Mouse (Mus musculus): ENCODE measurements around the gene Gm12169. TPM values are rescaled to one million over a fixed set of nuclear protein-coding genes. Genes with fewer than 3 reads are reported as not detected.
"Not testable (repeated sequence)": the region's sequence is repeated elsewhere in the genome, so short reads cannot be mapped to it uniquely, and the experiment has no call there.

The Gm12169 gene
- total and polyA plus RNA-seq, 2 experiments from 2014 or later = not detected

DNA sequence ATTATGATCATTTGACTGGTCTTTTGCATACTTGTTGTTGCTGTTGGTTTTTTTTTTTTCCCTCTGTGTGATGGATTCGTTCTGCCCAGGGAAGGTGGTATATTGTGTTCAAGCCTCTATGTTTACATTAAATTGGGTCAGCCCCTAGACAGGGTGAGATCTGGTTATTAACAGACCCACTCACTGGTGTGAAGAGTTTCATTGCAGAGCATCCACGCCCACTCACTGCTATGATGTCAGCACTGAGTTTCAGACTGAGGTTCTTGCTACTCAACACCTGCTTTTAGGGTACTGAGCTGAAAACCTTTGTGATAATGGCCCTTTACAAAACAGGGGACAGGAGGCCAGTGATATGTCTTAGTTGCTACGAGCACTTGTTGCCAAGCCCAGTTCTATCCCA is 16.9 kb upstream of the Gm12169 start:
- Histone ChIP-seq H3K36me3 (ENCODE audit: insufficient read depth, low read length) (no peaks in the 10 kb centered on the region), H3K27ac (ENCODE audit: low read depth, low read length) (no peak overlapping the region), H3K4me1 (ENCODE audit: insufficient read depth, low read length) (no peaks in the 10 kb centered on the region), H3K4me3 (ENCODE audit: low read depth, low read length) (no peak overlapping the region), H3K4me2 (ENCODE audit: low read depth, low read length, poor library complexity, severe bottlenecking) (no peak overlapping the region), H3K27me3 (ENCODE audit: insufficient read depth, low read length) (no peaks in the 10 kb centered on the region), H3K9me3 (ENCODE audit: low read length) (no peaks in the 10 kb centered on the region), H3K9ac (replicated peaks; ENCODE audit: low read length, poor library complexity, severe bottlenecking) (no peak overlapping the region)
- ATAC-seq (ENCODE audit: low FRiP score) (no peak), DNase-seq (ENCODE audit: low spot score) (no peak)
- no peak for TF ChIP-seq CTCF (IDR thresholded peaks at IDR 0.05)
- 82% methylated on average over 3 of the region's 3 CpGs for WGBS

DNA sequence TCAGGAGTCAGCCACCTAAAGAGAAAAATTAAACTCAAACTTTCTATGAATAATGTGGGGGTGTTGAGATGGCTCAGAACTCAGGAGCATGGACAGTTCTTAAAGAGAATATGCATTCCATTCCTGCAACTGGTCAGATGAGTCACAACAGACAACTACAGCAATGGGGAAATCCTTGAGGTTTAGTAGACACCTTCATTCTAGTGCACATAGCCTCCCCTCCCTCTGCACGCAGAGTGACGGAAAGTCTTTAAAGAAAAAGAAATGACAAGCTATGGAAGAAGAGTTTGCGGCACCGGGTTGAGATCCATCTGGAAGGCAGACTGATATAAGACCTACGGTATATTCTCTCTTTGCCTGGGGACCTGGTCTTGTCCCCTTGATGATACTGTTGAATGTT is 14.1 kb upstream of the Gm12169 start:
- no peak overlapping the region for H3K4me2 ChIP-seq (ENCODE audit: low read depth, low read length, poor library complexity, severe bottlenecking)
- H3K36me3 ChIP-seq (ENCODE audit: insufficient read depth, low read length) = no peaks in the 10 kb centered on the region

GRCm38 (mm10) chr11:46521341-46521740 is 2.7 kb upstream of the Gm12169 start:
- not testable (repeated sequence) for H3K4me2 ChIP-seq (ENCODE audit: low read depth, low read length, poor library complexity, severe bottlenecking); H3K9ac ChIP-seq (replicated peaks; ENCODE audit: low read length, poor library complexity, severe bottlenecking); H3K36me3 ChIP-seq (ENCODE audit: insufficient read depth, low read length); ATAC-seq (ENCODE audit: low FRiP score); H3K27me3 ChIP-seq (ENCODE audit: insufficient read depth, low read length); H3K9me3 ChIP-seq (ENCODE audit: low read length); H3K4me3 ChIP-seq (ENCODE audit: low read depth, low read length); H3K4me1 ChIP-seq (ENCODE audit: insufficient read depth, low read length); H3K27ac ChIP-seq (ENCODE audit: low read depth, low read length); DNase-seq (ENCODE audit: low spot score)
- WGBS = 82% methylated on average over 5 of the region's 5 CpGs

More for the DNA sequence above, 14.1 kb upstream of the Gm12169 start:
- TF ChIP-seq CTCF (IDR thresholded peaks at IDR 0.05) = no peak
- no peaks in the 10 kb centered on the region for H3K9me3 ChIP-seq (ENCODE audit: low read length)
- no peaks in the 10 kb centered on the region for H3K4me1 ChIP-seq (ENCODE audit: insufficient read depth, low read length)
- no peak overlapping the region for H3K27ac ChIP-seq (ENCODE audit: low read depth, low read length)
- DNase-seq (ENCODE audit: low spot score) (no peak), ATAC-seq (ENCODE audit: low FRiP score) (no peak)
- H3K4me3 ChIP-seq (ENCODE audit: low read depth, low read length) = no peak overlapping the region
- 94% methylated on average over 5 of the region's 5 CpGs for WGBS
- no peaks in the 10 kb centered on the region for H3K27me3 ChIP-seq (ENCODE audit: insufficient read depth, low read length)
- H3K9ac ChIP-seq (replicated peaks; ENCODE audit: low read length, poor library complexity, severe bottlenecking) = no peak overlapping the region

DNA sequence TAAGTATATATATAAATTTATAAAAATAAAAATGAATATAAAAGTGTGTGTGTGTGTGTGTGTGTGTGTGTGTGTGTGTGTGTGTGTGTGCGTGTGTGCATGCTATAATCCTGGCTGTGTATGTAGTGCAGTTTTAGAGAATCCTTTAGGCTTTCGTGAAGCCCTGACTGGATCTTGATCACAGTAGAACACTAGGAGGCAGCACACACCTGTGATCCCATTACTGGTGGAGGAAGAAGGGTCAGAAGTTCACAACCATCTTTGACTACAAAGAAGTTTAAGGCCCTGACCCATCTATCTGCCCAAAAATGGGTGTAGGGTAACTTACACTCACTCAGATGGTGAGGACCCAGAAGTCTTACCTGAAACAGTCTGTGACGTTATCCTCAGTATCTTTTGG is 1.3 kb upstream of the Gm12169 start:
- no peak overlapping the region for H3K27ac ChIP-seq (ENCODE audit: low read depth, low read length)
- TF ChIP-seq CTCF (IDR thresholded peaks at IDR 0.05) = peak; percentile 37; the same call in 1 of the 2 replicates
- no peak for DNase-seq (ENCODE audit: low spot score)
- H3K4me1 ChIP-seq (ENCODE audit: insufficient read depth, low read length) = no peaks in the 10 kb centered on the region
- WGBS = 78% methylated on average over 3 of the region's 3 CpGs
- H3K9me3 ChIP-seq (ENCODE audit: low read length) = no peaks in the 10 kb centered on the region
- no peaks in the 10 kb centered on the region for H3K27me3 ChIP-seq (ENCODE audit: insufficient read depth, low read length)
- no peaks in the 10 kb centered on the region for H3K36me3 ChIP-seq (ENCODE audit: insufficient read depth, low read length)
- H3K4me2 ChIP-seq (ENCODE audit: low read depth, low read length, poor library complexity, severe bottlenecking) = no peak overlapping the region
- ATAC-seq (ENCODE audit: low FRiP score) = no peak
- H3K4me3 ChIP-seq (ENCODE audit: low read depth, low read length) = no peak overlapping the region
- H3K9ac ChIP-seq (replicated peaks; ENCODE audit: low read length, poor library complexity, severe bottlenecking) = no peak overlapping the region

- Histone ChIP-seq H3K4me1 (ENCODE audit: insufficient read depth, low read length) (no peaks in the 10 kb centered on the region), H3K4me2 (ENCODE audit: low read depth, low read length, poor library complexity, severe bottlenecking) (no peak overlapping the region), H3K9me3 (ENCODE audit: low read length) (no peaks in the 10 kb centered on the region), H3K36me3 (ENCODE audit: insufficient read depth, low read length) (no peaks in the 10 kb centered on the region), H3K27me3 (ENCODE audit: insufficient read depth, low read length) (no peaks in the 10 kb centered on the region), H3K9ac (replicated peaks; ENCODE audit: low read length, poor library complexity, severe bottlenecking) (no peak overlapping the region), H3K4me3 (ENCODE audit: low read depth, low read length) (no peak overlapping the region), H3K27ac (ENCODE audit: low read depth, low read length) (no peak overlapping the region)
- ATAC-seq (ENCODE audit: low FRiP score) (no peak), DNase-seq (ENCODE audit: low spot score) (no peak)
- 75% methylated on average over 4 of the region's 4 CpGs for WGBS
- TF ChIP-seq CTCF (IDR thresholded peaks at IDR 0.05) = no peak
Measured at GRCm38 (mm10) chr11:46530149-46530548, 6.1 kb downstream of the Gm12169 start.

DNA sequence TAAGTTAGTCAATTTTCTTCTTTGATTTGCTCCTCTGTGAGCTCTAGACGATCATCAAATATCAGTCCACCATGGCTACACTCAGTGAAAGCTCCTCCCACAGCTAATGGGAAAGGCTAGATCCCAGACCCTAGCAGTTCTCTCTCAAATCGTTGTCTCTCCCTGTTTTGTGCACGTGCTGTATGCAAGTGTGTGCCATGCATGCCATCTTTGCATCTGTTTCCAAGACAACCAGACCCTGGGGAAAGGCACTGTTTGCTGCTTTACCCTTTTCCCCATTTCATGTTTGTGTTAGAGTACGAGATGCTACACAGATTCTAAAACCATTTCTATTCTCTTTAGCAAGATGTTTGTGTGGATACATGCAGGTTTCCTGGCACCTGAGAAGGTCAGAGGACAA is 13.0 kb downstream of the Gm12169 start:
- Histone ChIP-seq H3K4me2 (ENCODE audit: low read depth, low read length, poor library complexity, severe bottlenecking) (no peak overlapping the region), H3K36me3 (ENCODE audit: insufficient read depth, low read length) (no peaks in the 10 kb centered on the region), H3K4me3 (ENCODE audit: low read depth, low read length) (no peak overlapping the region), H3K4me1 (ENCODE audit: insufficient read depth, low read length) (no peaks in the 10 kb centered on the region), H3K27ac (ENCODE audit: low read depth, low read length) (no peak overlapping the region), H3K9me3 (ENCODE audit: low read length) (no peaks in the 10 kb centered on the region), H3K9ac (replicated peaks; ENCODE audit: low read length, poor library complexity, severe bottlenecking) (no peak overlapping the region), H3K27me3 (ENCODE audit: insufficient read depth, low read length) (no peaks in the 10 kb centered on the region)
- DNase-seq (ENCODE audit: low spot score) (peak; percentile 14), ATAC-seq (ENCODE audit: low FRiP score) (no peak)
- WGBS = 46% methylated on average over 4 of the region's 4 CpGs
- TF ChIP-seq CTCF (IDR thresholded peaks at IDR 0.05) = no peak

Measured in midbrain, postnatal 0 days (tissue).